In the genomic region with DNA sequence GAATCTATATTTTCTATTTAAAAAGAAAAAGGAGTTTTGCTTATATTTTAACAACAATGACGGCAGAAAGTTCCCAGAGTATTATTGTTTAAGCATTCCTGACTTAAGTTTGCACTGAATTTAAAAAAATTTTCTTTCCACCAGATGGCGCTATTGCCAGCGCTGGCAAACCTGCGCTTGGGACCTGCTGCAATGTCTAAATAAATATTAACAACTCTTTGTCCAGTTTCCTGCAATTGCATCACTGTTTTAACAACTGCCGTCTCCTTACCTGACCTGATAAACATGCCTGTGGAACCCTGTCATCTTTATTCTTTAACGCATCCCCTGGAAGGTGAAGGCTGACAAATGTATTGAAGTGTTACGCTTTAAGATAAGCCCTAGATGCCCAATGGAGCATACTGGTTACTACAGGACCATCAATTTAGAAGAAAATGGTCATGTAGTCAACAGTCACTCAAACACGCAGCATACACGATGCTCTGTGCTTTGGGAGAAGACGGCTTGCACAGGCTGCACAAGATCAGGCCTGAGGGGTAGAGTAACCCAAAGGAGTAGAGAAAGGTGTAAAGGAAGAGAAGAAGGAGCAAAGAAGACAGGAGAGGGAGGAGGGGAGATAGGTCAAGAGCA, we compare ENCODE assay signal across 9 mouse cellular contexts.
DNase-seq lines count a peak whose midpoint lies in the region; ATAC-seq and TF ChIP-seq lines count a peak whose summit lies in the region.
"Had no signal": no experiment of that assay in that cellular context is flagged by ENCODE, and none has a peak within 500 bp of the region (broad histone marks: within the 10 kb centered on the region; RNA-seq: fewer than 3 reads in every experiment).

No protein-coding gene starts in this region.

- no peaks in the 10 kb centered on the region for H3K36me3 ChIP-seq in hindbrain, embryonic 12.5 days
- H3K36me3 ChIP-seq in liver, adult 2 months (ENCODE audit: control insufficient read depth, insufficient read depth, low read length): no peaks in the 10 kb centered on the region
- H3K36me3 ChIP-seq: embryonic facial prominence, embryonic 12.5 days had no signal

- no peak overlapping the region for H3K4me2 ChIP-seq in hindbrain, embryonic 12.5 days (replicated peaks)
- H3K4me2 ChIP-seq: embryonic facial prominence, embryonic 12.5 days had no signal

- 49% methylated on average over 10 of the region's 10 CpGs for whole genome bisulfite sequencing in hindbrain, embryonic 12.5 days
- 21% methylated on average over 10 of the region's 10 CpGs for WGBS in liver, adult 2 months

- no peak for TF ChIP-seq POLR2A in liver, adult 2 months (IDR thresholded peaks at IDR 0.05; ENCODE audit: extremely low read depth, insufficient read depth, low read length)

- peak; percentile 69 for ATAC-seq in hindbrain, embryonic 12.5 days (ENCODE audit: low FRiP score)

- no peaks in the 10 kb centered on the region for H3K79me2 ChIP-seq in liver, adult 2 months (ENCODE audit: control insufficient read depth, insufficient read depth, low read length)

- intact Hi-C loops in heart, postnatal 10 days (cut with DNase I): loop anchor here (2.0 to 5.0 kb wide), 6 partner anchors 140 to 525 kb away; no protein-coding TSS in a partner anchor
- intact Hi-C loops in heart, postnatal 25 days (cut with DNase I): loop anchor here (2.0 to 10.0 kb wide), 7 partner anchors 105 to 525 kb away; a partner anchor contains a TSS

- no peaks in the 10 kb centered on the region for H3K9me3 ChIP-seq in hindbrain, embryonic 12.5 days (replicated peaks)
- H3K9me3 ChIP-seq: embryonic facial prominence, embryonic 12.5 days had no signal

- H3K9ac ChIP-seq in hindbrain, embryonic 12.5 days: no peak overlapping the region
- no peak overlapping the region for H3K9ac ChIP-seq in liver, adult 2 months (ENCODE audit: low read depth, low read length)
- H3K9ac ChIP-seq: embryonic facial prominence, embryonic 12.5 days had no signal

- H3K4me3 ChIP-seq in hindbrain, embryonic 12.5 days: no peak overlapping the region
- no peak overlapping the region for H3K4me3 ChIP-seq in liver, adult 2 months (ENCODE audit: insufficient read depth, low read depth, low read length)
- H3K4me3 ChIP-seq: embryonic facial prominence, embryonic 12.5 days had no signal

- TF ChIP-seq CTCF in liver, adult 2 months (IDR thresholded peaks at IDR 0.05; ENCODE audit: low read depth, low read length): peak; percentile 82

- DNase-seq in heart, postnatal 10 days: peak; percentile 46 to 70
- DNase-seq in heart, postnatal 25 days (ENCODE audit: low spot score): no peak
- peak; percentile 54 for DNase-seq in ES-CJ7 (ENCODE audit: low read depth, low spot score)
- DNase-seq in cerebellum, postnatal 25 days: peak; percentile 53 to 64
- peak; percentile 92 for DNase-seq in liver, adult 2 months (ENCODE audit: extremely low read depth, low read depth, low spot score)
- DNase-seq in naive thymus-derived CD4-positive, alpha-beta T cell, adult 2 months (ENCODE audit: low read depth): peak; percentile 77
- no peak for DNase-seq in layer of hippocampus, adult 9-10 months (ENCODE audit: low spot score)

- peaks cover 11% of the 10 kb centered on the region for H3K4me1 ChIP-seq in hindbrain, embryonic 12.5 days
- H3K4me1 ChIP-seq in liver, adult 2 months (ENCODE audit: control insufficient read depth, insufficient read depth, low read length): peaks cover 8% of the 10 kb centered on the region

- H3K27me3 ChIP-seq in hindbrain, embryonic 12.5 days: no peaks in the 10 kb centered on the region
- H3K27me3 ChIP-seq in liver, adult 2 months (ENCODE audit: control insufficient read depth, insufficient read depth, low read length): no peaks in the 10 kb centered on the region
- H3K27me3 ChIP-seq: embryonic facial prominence, embryonic 12.5 days had no signal

- no peak overlapping the region for H3K27ac ChIP-seq in hindbrain, embryonic 12.5 days
- peak overlapping the region; percentile 31; the same call in 1 of the 2 replicates for H3K27ac ChIP-seq in liver, adult 2 months (replicated peaks; ENCODE audit: insufficient read depth, low read depth, low read length)
- H3K27ac ChIP-seq: embryonic facial prominence, embryonic 12.5 days had no signal

Comparison
In these comparisons a context has a peak if more than half of its experiments do, and no peak if none do; other contexts are left out.
1. DNase-seq: peak in heart, postnatal 10 days (2 of 2), ES-CJ7 (single experiment), cerebellum, postnatal 25 days (2 of 2), liver, adult 2 months (single experiment) and naive thymus-derived CD4-positive, alpha-beta T cell, adult 2 months (single experiment); none in heart, postnatal 25 days (single experiment) and layer of hippocampus, adult 9-10 months (single experiment).